Mouse (Mus musculus) layer of hippocampus, adult 18-20 months (tissue): ENCODE measurements at regions not wholly inside any gene's neighbourhood (a gene's known extent, or its start where the extent isn't known, plus 50 kb on each side); places are given as distances from the start of the nearest gene placed in this dataset.
A peak's percentile ranks its signal among the peaks of the same experiment; 100 is the strongest.

ENCODE experiments used
- DNase-seq, 2 experiments: peaks; one replicate each; pipeline ENCODE4 v3.0.0; 2022; ENCODE audit warnings: low spot score in 2 of 2

DNA sequence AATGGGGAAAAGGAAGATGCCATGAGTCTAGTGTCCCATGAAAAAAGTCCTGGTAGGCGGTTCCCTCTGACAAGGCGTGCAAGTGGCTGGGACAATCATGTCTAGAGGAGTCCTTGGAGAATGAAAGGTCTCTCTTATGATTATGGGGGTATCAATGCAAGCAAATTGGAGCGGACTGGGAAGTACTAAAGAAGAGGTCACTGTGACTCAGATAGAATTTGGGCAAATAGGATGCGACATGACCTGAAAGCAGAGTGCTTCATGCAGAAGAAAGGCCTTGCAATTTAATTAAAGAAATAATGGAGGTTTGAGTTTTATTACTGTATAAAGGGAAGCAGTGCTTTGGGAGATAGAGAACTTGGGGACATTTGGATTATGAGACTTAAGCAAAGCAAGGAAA lies 330.3 kb downstream of the Tmem38b start:
- DNase-seq, result no peak

DNA sequence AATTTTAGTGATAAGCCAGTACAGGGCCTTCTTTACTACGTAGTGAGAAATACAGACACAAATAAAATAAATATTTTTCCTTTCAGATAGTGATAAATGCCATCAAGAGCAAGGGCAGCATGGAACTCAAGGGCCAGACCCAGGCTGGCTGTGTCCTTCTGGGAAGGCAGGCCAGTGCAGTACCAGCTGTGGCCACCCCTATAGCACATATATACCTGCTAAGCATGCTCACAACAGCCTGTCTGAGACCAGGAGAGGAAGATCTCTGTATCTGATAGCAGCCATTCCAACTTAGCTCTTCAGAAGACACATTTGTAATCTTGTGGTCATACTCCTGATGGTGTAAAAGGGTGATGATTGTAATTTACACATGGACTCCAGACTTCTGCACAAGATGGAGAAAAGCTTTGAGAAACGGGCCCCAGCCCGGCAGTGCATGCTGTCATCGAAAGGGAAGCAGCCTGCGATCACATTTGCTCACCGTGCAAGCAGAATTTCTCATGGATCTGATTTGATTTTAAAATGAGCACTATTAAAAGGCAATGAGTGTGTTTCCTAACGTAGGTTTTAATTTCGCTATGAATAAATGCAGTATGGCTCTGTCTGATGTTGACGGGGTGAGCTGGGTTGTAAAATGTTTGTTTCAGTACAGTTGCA lies 335.6 kb downstream of the Tmem38b start:
- peak; percentile 23 to 53 for DNase-seq

DNA sequence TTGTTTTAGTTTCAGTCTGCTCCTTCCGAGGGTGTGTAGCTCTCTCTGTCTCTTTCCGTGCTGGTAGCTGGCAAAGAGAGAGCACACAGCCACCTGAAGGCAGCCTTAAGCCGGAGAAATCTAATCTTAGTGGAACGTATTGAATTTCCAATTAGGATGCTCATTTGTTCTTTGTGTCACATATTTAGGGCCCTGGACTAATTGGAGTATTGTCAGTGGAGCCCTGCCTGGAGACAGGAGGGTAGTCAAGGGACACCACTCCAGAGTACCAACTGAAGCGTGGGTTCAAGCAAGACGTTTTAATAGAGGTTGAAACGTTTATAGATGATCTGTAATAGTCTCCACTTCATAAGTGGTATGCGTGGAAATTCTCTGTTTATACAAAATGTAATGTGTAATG lies 336.5 kb downstream of the Tmem38b start:
- DNase-seq, result no peak

DNA sequence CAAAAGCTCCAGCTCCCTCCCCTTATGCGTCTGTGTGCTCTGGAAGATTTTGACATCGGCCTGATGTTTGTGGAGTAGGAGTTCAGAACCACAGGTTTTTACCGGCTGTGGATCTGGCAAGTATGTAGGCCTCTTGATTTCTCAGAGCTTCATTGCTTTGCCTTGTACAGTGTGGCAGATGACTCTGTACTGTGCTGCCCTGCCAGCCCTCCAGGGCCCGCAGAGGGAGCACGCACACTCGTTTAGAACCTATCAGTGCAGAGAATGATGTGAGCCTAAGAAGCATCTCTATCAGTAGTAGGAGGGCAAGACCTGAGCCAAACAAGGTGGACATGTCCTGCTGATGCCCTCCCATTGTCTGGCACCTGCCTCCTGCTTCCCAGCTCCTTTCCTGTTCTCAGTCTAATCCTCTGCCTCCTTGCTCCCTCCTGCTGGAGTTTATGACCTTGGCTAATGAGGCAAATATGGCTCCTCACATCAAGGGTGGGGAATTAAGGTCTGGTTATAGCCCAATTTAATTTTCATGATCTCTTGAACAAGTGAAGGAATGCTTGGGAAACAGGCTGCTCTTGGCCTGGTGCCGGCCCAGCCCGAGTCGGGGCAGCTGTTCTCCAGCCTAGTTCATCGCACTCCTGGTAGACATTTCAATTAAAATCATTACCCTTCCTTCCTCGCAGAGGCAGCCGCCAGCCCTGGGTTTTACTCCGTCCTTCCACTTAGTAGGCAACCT lies 344.5 kb downstream of the Tmem38b start:
- no peak for DNase-seq

DNA sequence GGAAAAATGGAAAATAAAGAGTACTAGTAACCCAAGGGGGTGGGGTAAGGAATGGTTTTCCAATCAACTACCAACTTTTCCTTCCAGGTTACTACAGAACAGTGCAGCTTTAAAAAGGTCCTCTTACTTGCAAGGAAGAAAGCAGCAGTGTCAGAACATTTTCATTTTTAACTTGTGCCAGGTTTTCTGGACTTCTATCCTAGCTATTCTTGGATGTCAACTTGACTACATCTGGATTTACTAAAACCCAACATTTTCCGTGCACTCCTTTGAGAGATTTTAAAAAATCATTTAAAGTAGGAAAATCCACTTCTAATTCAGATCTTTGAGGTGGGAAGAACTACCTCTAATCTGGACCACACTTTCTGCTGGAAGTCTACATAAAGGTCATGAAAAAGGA lies 358.4 kb downstream of the Tmem38b start:
- DNase-seq, result no peak

DNA sequence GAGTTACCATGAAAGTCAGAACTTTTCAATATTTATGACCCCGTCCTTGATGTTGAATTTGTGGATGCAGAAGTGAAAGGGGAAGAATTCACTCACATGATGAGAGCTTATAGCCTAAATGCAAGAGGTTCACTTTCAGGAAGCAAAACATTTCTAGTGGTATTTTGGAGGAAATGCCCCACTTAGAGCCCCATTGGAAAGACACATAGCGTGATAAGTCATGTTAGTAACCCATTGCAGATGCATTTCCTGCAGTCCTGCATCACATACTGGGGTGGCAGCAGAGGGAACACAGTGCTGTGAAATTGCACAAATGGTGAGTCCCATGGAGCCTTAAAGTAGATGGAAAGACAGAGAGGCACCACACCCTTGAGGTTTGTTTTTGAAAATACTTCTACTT lies 369.9 kb downstream of the Tmem38b start:
- no peak for DNase-seq

DNA sequence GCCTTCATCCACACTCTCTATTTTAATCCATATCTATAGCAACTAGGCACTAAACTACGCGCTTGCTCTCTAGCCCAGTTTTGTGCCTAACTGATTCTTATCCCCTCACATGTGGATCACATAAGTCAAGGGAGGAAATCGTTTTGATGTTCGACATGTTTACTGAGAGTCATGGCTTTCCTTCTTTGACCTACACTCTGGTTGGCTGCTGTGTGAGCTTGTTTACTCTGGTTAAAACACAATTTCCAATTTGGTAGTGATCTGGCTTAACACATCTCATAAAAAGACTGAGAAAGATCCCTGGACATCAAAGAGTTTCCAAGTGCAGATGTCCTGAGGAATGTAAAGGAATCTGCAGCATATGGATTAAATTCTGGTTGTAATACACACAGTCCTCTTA lies 376.6 kb downstream of the Tmem38b start:
- no peak for DNase-seq

DNA sequence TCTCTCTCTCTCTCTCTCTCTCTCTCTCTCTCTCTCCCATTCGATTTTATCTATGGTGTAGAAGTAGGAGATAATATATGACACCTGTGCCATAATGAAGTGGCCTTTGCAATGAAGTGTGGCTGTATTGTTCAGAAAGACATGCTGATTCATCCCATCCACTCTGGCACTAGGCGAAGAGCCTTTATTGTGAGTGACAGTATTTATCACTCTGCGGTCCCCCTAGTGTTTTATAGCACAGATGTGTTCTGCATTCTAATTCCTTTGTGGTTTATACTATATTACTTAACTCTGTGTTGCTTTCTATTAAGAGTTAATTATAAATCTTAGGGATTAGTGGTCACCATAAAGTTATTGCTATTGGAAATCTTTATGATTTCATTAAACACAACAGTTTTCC lies 398.7 kb downstream of the Tmem38b start:
- DNase-seq, result no peak
